ENCODE assay signal across 23 mouse cellular contexts in the genomic region with DNA sequence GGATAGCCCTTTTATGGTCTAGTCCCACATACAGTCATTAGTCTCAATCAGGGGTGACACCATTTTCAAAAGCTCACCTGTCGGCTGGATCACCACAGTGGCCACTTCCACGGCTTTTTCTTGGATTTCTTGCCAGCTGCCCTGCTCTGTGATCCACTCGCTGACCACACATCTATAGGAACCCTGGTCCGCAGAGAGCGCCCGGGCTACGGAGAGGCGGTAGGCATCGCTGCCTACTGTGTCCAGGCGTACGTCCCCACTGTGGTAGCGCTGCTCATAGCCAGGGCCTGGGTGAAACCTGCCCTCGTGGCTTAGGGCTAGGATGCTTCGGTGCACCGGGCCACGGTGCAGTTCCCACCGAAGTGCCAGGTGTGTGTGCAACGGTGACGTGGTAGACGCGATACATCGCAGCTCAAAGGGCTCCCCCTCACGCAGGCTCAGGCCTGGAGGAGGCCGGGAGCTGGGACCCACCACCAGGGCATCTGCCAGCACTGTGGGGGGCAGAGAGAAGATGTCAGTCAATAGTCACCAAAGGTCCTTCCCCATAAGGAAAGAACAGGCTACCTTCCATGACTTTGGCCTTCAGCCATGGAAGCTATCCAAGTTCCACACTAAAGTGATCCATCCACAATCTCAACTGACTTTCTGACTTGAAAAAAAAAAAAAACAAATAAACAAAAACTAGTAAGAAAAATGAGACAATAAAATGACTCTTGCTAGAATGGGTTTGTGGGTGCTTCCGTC. TPM values are rescaled to one million over a fixed set of nuclear protein-coding genes. Genes with fewer than 3 reads are reported as not detected.
DNase-seq lines count a peak whose midpoint lies in the region; ATAC-seq lines count a peak whose summit lies in the region.
"Had no signal": no experiment of that assay in that cellular context is flagged by ENCODE, and none has a peak within 500 bp of the region (broad histone marks: within the 10 kb centered on the region; RNA-seq: fewer than 3 reads in every experiment).

No protein-coding gene starts in this region.

- peaks cover 26% of the 10 kb centered on the region for H3K36me3 ChIP-seq in embryonic facial prominence, embryonic 15.5 days
- peaks cover 71% of the 10 kb centered on the region for H3K36me3 ChIP-seq in embryonic facial prominence, embryonic 10.5 days (replicated peaks)
- peaks cover 14% of the 10 kb centered on the region; the same call in 1 of the 2 replicates for H3K36me3 ChIP-seq in kidney, embryonic 15.5 days

- ATAC-seq in embryonic facial prominence, embryonic 15.5 days (ENCODE audit: insufficient number of reproducible peaks, low FRiP score, low TSS enrichment, low read depth), result 0 out of 2 replicates have a peak, but pooled peaks have one; percentile 8
- ATAC-seq in kidney, embryonic 15.5 days (replicated peaks; ENCODE audit: low FRiP score), result no peak
- ATAC-seq: forebrain, embryonic 14.5 days; intestine, postnatal 0 days had no signal

- no peak overlapping the region for H3K27ac ChIP-seq in embryonic facial prominence, embryonic 15.5 days (replicated peaks)
- no peak overlapping the region for H3K27ac ChIP-seq in embryonic facial prominence, embryonic 10.5 days (replicated peaks)
- no peak overlapping the region for H3K27ac ChIP-seq in kidney, embryonic 15.5 days
- H3K27ac ChIP-seq: gastrocnemius, adult 2 months; heart, embryonic 10.5 days; hindbrain, embryonic 12.5 days; left cerebral cortex, adult 2 months; limb, embryonic 15.5 days; liver, embryonic 14.5 days; lung, embryonic 15.5 days; stomach, postnatal 0 days had no signal

- no peaks in the 10 kb centered on the region for H3K27me3 ChIP-seq in embryonic facial prominence, embryonic 15.5 days
- no peaks in the 10 kb centered on the region for H3K27me3 ChIP-seq in embryonic facial prominence, embryonic 10.5 days (replicated peaks; ENCODE audit: low read depth, poor library complexity, severe bottlenecking)
- no peaks in the 10 kb centered on the region for H3K27me3 ChIP-seq in kidney, embryonic 15.5 days
- H3K27me3 ChIP-seq: hindbrain, embryonic 12.5 days; limb, embryonic 15.5 days; lung, embryonic 15.5 days had no signal

- H3K4me2 ChIP-seq in embryonic facial prominence, embryonic 15.5 days (replicated peaks), result no peak overlapping the region
- H3K4me2 ChIP-seq in kidney, embryonic 15.5 days, result no peak overlapping the region
- H3K4me2 ChIP-seq: hindbrain, embryonic 12.5 days; limb, embryonic 15.5 days; lung, embryonic 15.5 days had no signal

- WGBS in embryonic facial prominence, embryonic 15.5 days, result 95% methylated on average over 25 of the region's 25 CpGs
- WGBS in embryonic facial prominence, embryonic 10.5 days, result 97% methylated on average over 25 of the region's 25 CpGs
- WGBS in kidney, embryonic 15.5 days, result 94% methylated on average over 25 of the region's 25 CpGs

- H3K4me3 ChIP-seq in embryonic facial prominence, embryonic 15.5 days (replicated peaks), result no peak overlapping the region
- no peak overlapping the region for H3K4me3 ChIP-seq in embryonic facial prominence, embryonic 10.5 days
- H3K4me3 ChIP-seq in kidney, embryonic 15.5 days (replicated peaks), result no peak overlapping the region
- H3K4me3 ChIP-seq: gastrocnemius, adult 2 months; heart, embryonic 10.5 days; hindbrain, embryonic 12.5 days; left cerebral cortex, adult 2 months; limb, embryonic 15.5 days; lung, embryonic 15.5 days had no signal

- peaks cover 30% of the 10 kb centered on the region for H3K4me1 ChIP-seq in embryonic facial prominence, embryonic 15.5 days
- H3K4me1 ChIP-seq in embryonic facial prominence, embryonic 10.5 days, result peaks cover 26% of the 10 kb centered on the region; the same call in 1 of the 2 replicates
- peaks cover 21% of the 10 kb centered on the region for H3K4me1 ChIP-seq in kidney, embryonic 15.5 days
- H3K4me1 ChIP-seq: hindbrain, embryonic 12.5 days had no signal

- no peaks in the 10 kb centered on the region for H3K9me3 ChIP-seq in embryonic facial prominence, embryonic 15.5 days (replicated peaks)
- H3K9me3 ChIP-seq in embryonic facial prominence, embryonic 10.5 days, result no peaks in the 10 kb centered on the region
- no peaks in the 10 kb centered on the region for H3K9me3 ChIP-seq in kidney, embryonic 15.5 days (replicated peaks)
- H3K9me3 ChIP-seq: heart, embryonic 10.5 days; hindbrain, embryonic 12.5 days; limb, embryonic 15.5 days; lung, embryonic 15.5 days had no signal

- DNase-seq in embryonic facial prominence, embryonic 10.5 days (ENCODE audit: low spot score), result no peak
- peak; percentile 49 for DNase-seq in kidney, postnatal 14 days
- peak; percentile 51 for DNase-seq in lung, postnatal 36 days
- no peak for DNase-seq in lung, postnatal 14 days
- peak; percentile 73 to 74 for DNase-seq in cerebellum, postnatal 14 days
- no peak for DNase-seq in layer of hippocampus, adult 18-20 months (ENCODE audit: low spot score in 2 of 2)
- DNase-seq: embryo, embryonic 11 days; gastrocnemius, adult 2 months; heart, postnatal 10 days; midbrain, embryonic 14.5 days; thymus, adult 2 months; thymus, postnatal 4 days had no signal

- no peak overlapping the region for H3K9ac ChIP-seq in embryonic facial prominence, embryonic 15.5 days
- no peak overlapping the region for H3K9ac ChIP-seq in kidney, embryonic 15.5 days
- H3K9ac ChIP-seq: hindbrain, embryonic 12.5 days; limb, embryonic 15.5 days; liver, embryonic 14.5 days; lung, embryonic 15.5 days had no signal

RNA-seq across cellular contexts. Expression of a gene that starts 32.9 kb away (rescaled TPM):
- polyA plus RNA-seq in embryonic facial prominence, embryonic 15.5 days (2015; fragmentation: Nextera tagmentation; extraction: Ambion mirVana), result 7.4 and 9.8 TPM in 2 replicates
- 3.9 and 4.1 TPM in 2 replicates for polyA plus RNA-seq in embryonic facial prominence, embryonic 10.5 days (2016; fragmentation: Nextera tagmentation; extraction: Ambion mirVana)
- 2.8 and 2.9 TPM in 2 replicates for polyA plus RNA-seq in kidney, embryonic 15.5 days (2015; fragmentation: Nextera tagmentation; extraction: Ambion mirVana)
- total RNA-seq in layer of hippocampus, adult 18-20 months (2021), result 10 to 100 TPM in 1 of 2 experiments, 1 to 10 TPM in 1; 7.8 to 11.1 TPM

RNA-seq across cellular contexts. Expression of a gene that starts 47.8 kb away (rescaled TPM):
- 0.15 and 0.21 TPM in 2 replicates for polyA plus RNA-seq in embryonic facial prominence, embryonic 15.5 days (2015; fragmentation: Nextera tagmentation; extraction: Ambion mirVana)
- 0.09 TPM in 1 of 2 replicates, not detected in the other for polyA plus RNA-seq in embryonic facial prominence, embryonic 10.5 days (2016; fragmentation: Nextera tagmentation; extraction: Ambion mirVana)
- polyA plus RNA-seq in kidney, embryonic 15.5 days (2015; fragmentation: Nextera tagmentation; extraction: Ambion mirVana), result 0.04 TPM in 1 of 2 replicates, not detected in the other
- total RNA-seq in layer of hippocampus, adult 18-20 months (2021), result under 1 TPM; 0.36 to 0.52 TPM
- polyA plus RNA-seq: forebrain, embryonic 14.5 days; hindbrain, embryonic 12.5 days; midbrain, embryonic 14.5 days had no signal

Comparison
In these comparisons a context has a peak if more than half of its experiments do, and no peak if none do; other contexts are left out.
1. DNase-seq: peak in kidney, postnatal 14 days (single experiment), lung, postnatal 36 days (single experiment) and cerebellum, postnatal 14 days (2 of 2); none in embryonic facial prominence, embryonic 10.5 days (single experiment), lung, postnatal 14 days (single experiment) and layer of hippocampus, adult 18-20 months (0 of 2).